Mouse (Mus musculus): ENCODE data around the gene Gse1. TPM values are rescaled to one million over a fixed set of nuclear protein-coding genes. Genes with fewer than 3 reads are reported as not detected.
A peak's percentile ranks its signal among the peaks of the same experiment; 100 is the strongest.

Gse1 gene
- polyA plus RNA-seq, 1 experiment from 2014 or later = 20.7 TPM

DNA sequence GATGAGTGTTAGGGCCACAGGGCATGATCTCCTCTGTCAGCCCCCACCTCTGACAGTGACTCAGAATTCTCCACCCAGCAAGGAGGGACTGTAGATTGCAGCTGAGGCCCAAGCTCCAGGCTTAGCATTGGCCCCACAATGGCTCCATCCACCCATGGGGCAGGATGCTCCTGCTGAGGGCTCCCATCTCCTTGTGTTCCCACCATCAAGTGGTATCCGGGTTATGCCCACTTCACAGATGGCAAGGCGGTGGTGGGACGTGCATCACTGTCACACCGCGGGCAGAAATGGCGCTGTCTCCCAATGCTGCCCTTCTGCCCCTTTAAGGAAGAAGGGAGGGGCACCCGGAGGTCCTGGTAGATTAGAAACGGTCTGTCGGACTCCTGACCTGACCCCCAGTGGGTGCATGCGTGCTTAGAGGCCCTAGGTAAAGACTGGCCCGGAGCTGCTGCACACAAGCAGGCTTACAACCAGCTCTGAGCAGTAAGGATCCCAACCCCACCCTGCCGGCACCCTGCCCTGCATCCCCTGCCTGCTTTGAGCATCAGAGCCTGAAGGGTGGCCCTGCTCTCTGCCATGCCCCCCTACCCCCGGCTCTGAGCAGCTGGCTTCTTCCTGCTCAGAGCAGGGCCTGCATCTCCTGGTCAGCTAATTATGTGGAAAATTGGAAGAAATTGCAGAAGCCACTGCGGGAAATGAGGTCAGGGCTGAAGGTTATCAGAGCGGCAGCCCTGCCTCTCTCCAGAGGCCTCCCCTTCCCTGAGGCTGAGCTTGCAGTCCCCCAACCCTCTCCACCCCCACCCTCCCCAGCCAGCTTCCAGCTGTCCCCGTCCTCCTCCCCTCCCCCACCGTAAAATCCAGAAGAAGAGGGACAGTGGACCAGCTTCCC lies 67.0 kb downstream of the Gse1 start:
- peak; percentile 74 for ATAC-seq (ENCODE audit: low FRiP score)
- Histone ChIP-seq H3K27me3 (ENCODE audit: control insufficient read depth, insufficient read depth, low read length) (0 out of 2 replicates have a peak, but pooled peaks cover 2% of the 10 kb centered on the region), H3K4me1 (ENCODE audit: control insufficient read depth, insufficient read depth, low read length) (peaks cover 87% of the 10 kb centered on the region), H3K27ac (ENCODE audit: low read depth, low read length) (peak overlapping the region; percentile 90), H3K9ac (ENCODE audit: low read length) (peak overlapping the region; percentile 34), H3K36me3 (ENCODE audit: control insufficient read depth, insufficient read depth, low read length) (no peaks in the 10 kb centered on the region), H3K9me3 (ENCODE audit: control insufficient read depth, low read length) (no peaks in the 10 kb centered on the region), H3K4me2 (peak overlapping the region; percentile 19; the same call in 1 of the 2 replicates), H3K4me3 (ENCODE audit: low read depth, low read length) (no peak overlapping the region)
- WGBS = 11% methylated on average over 16 of the region's 17 CpGs
- DNase-seq (ENCODE audit: low spot score, missing footprints) = no peak

DNA sequence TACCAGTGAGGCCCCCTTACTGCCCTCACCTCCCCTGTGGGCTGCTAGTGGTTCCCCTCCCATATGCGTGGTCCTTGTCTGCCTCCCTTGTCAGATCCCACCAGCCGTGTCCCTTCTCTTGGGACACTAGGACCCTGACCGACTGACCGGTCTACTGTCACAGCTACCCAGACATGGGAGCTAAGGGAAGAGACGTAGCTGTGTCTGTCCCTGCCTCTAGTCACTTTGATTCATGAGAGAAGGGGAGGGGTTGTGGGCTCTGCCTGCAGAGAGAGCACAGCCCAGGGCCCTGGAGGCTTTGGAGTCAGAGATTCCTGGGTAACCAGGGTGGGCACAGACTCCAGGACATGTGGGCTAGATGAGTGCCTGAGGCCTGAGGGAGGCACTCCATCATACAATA lies 68.7 kb downstream of the Gse1 start:
- H3K4me2 ChIP-seq = no peak overlapping the region
- 20% methylated on average over 5 of the region's 5 CpGs for WGBS
- peaks cover 81% of the 10 kb centered on the region for H3K4me1 ChIP-seq (ENCODE audit: control insufficient read depth, insufficient read depth, low read length)
- no peaks in the 10 kb centered on the region for H3K9me3 ChIP-seq (ENCODE audit: control insufficient read depth, low read length)
- DNase-seq (ENCODE audit: low spot score, missing footprints) (no peak), ATAC-seq (ENCODE audit: low FRiP score) (no peak)
- no peaks in the 10 kb centered on the region for H3K36me3 ChIP-seq (ENCODE audit: control insufficient read depth, insufficient read depth, low read length)
- H3K27me3 ChIP-seq (ENCODE audit: control insufficient read depth, insufficient read depth, low read length) = 0 out of 2 replicates have a peak, but pooled peaks cover 2% of the 10 kb centered on the region
- no peak overlapping the region for H3K4me3 ChIP-seq (ENCODE audit: low read depth, low read length)
- peak overlapping the region; percentile 27; the same call in 1 of the 2 replicates for H3K9ac ChIP-seq (ENCODE audit: low read length)
- peak overlapping the region; percentile 73 for H3K27ac ChIP-seq (ENCODE audit: low read depth, low read length)

DNA sequence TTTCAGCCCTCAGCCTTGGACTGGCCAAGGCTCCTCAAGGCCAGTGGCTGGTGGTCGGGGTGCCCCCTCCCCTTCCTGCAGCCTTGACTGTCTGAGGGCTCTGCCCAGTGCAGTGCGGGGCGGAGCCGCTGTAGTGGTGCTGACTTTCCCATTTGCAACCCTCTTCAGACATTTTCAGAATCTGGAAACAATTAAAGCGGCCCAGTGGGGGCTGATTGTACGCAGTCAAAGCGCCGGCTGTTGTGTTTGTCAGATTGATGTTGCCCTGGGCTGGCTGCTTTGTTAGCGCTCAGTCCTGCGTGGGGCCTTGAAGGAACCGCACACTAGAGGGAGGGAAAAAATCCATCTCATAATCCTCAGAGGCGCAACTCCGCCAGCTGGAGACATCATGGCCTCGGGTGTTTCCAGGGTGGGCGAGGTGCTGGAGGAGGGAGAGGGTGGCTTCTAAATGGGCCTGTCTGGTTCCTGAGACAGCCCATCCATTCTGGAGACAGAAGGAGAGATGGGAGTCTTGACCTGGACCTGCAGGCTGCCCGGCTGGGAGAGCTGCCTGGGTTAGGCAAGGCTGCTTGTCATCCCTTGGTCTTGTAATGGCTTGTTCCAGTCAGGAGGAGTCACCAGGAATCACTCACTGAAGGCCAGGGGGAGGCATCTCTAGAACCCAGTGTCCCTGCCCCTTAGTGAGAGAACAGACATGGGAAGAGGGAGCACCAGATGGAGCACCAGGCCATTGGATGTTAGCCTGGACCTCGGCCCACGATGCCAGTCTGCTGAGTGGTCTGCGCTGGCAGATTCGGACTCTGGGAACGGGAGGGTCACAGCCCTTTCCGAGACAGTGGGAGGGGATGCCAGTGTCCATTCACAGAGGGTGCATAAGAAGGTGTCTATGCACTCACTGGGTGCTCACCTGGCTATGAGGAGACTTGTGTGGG lies 70.6 kb downstream of the Gse1 start:
- 0 out of 2 replicates have a peak, but pooled peaks cover 2% of the 10 kb centered on the region for H3K27me3 ChIP-seq (ENCODE audit: control insufficient read depth, insufficient read depth, low read length)
- ATAC-seq (ENCODE audit: low FRiP score) = peak; percentile 49
- H3K9ac ChIP-seq (ENCODE audit: low read length) = peak overlapping the region; percentile 49
- H3K9me3 ChIP-seq (ENCODE audit: control insufficient read depth, low read length) = no peaks in the 10 kb centered on the region
- no peak overlapping the region for H3K4me3 ChIP-seq (ENCODE audit: low read depth, low read length)
- peak overlapping the region; percentile 88 for H3K27ac ChIP-seq (ENCODE audit: low read depth, low read length)
- peak; percentile 94 for DNase-seq (ENCODE audit: low spot score, missing footprints)
- no peak overlapping the region; the same call in 1 of the 2 replicates for H3K4me2 ChIP-seq
- H3K4me1 ChIP-seq (ENCODE audit: control insufficient read depth, insufficient read depth, low read length) = peaks cover 72% of the 10 kb centered on the region
- no peaks in the 10 kb centered on the region for H3K36me3 ChIP-seq (ENCODE audit: control insufficient read depth, insufficient read depth, low read length)
- 31% methylated on average over 22 of the region's 22 CpGs for WGBS

DNA sequence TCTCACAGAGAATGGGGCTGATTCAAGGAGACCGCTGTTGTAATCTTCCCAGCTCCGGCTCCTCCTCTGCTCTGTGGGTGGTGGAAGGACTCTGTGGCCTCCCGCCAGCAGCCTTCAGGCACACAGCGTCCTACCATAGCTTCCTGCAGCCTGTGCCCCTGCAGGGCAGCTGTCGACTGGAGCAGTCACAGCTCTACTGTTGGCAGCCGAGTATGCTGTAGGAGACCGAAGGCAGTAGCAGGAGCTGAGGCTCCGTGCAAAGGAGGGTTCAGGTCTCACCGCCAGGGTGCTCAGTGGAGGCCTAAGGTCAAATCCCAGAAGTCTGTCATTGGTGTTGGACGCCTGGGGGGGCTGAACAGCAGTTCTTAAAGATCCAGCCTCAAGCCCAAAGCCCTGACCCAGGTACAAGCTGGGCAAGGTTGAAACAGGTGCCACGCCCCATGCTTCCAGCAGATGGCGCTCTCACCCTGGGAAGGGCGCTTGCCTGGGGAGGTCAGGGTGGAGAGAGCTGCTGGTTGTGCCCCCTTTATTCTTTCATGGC lies 72.4 kb downstream of the Gse1 start:
- H3K36me3 ChIP-seq (ENCODE audit: control insufficient read depth, insufficient read depth, low read length) = no peaks in the 10 kb centered on the region
- peak overlapping the region; percentile 44 for H3K9ac ChIP-seq (ENCODE audit: low read length)
- WGBS = 6% methylated on average over 13 of the region's 13 CpGs
- no peaks in the 10 kb centered on the region for H3K9me3 ChIP-seq (ENCODE audit: control insufficient read depth, low read length)
- peak overlapping the region; percentile 22 for H3K4me2 ChIP-seq
- 0 out of 2 replicates have a peak, but pooled peaks cover 2% of the 10 kb centered on the region for H3K27me3 ChIP-seq (ENCODE audit: control insufficient read depth, insufficient read depth, low read length)
- no peak overlapping the region for H3K4me3 ChIP-seq (ENCODE audit: low read depth, low read length)
- DNase-seq (ENCODE audit: low spot score, missing footprints) = peak; percentile 97
- peaks cover 64% of the 10 kb centered on the region for H3K4me1 ChIP-seq (ENCODE audit: control insufficient read depth, insufficient read depth, low read length)
- ATAC-seq (ENCODE audit: low FRiP score) = peak; percentile 22; the same call in 1 of the 2 replicates
- peak overlapping the region; percentile 63 for H3K27ac ChIP-seq (ENCODE audit: low read depth, low read length)

- Histone ChIP-seq H3K9ac (ENCODE audit: low read length) (peak overlapping the region; percentile 30), H3K4me3 (ENCODE audit: low read depth, low read length) (no peak overlapping the region), H3K36me3 (ENCODE audit: control insufficient read depth, insufficient read depth, low read length) (no peaks in the 10 kb centered on the region), H3K4me1 (ENCODE audit: control insufficient read depth, insufficient read depth, low read length) (peaks cover 57% of the 10 kb centered on the region), H3K4me2 (no peak overlapping the region), H3K27me3 (ENCODE audit: control insufficient read depth, insufficient read depth, low read length) (peaks cover 4% of the 10 kb centered on the region; the same call in 1 of the 2 replicates), H3K9me3 (ENCODE audit: control insufficient read depth, low read length) (no peaks in the 10 kb centered on the region), H3K27ac (ENCODE audit: low read depth, low read length) (peak overlapping the region; percentile 74)
- DNase-seq (ENCODE audit: low spot score, missing footprints) = no peak
- no peak for ATAC-seq (ENCODE audit: low FRiP score)
- 66% methylated on average over 11 of the region's 11 CpGs for WGBS
Measured at GRCm38 (mm10) chr8:120302941-120303675, 74.9 kb downstream of the Gse1 start.

- Histone ChIP-seq H3K4me1 (ENCODE audit: control insufficient read depth, insufficient read depth, low read length) (peaks cover 57% of the 10 kb centered on the region), H3K4me2 (no peak overlapping the region), H3K4me3 (ENCODE audit: low read depth, low read length) (no peak overlapping the region), H3K9me3 (ENCODE audit: control insufficient read depth, low read length) (no peaks in the 10 kb centered on the region), H3K36me3 (ENCODE audit: control insufficient read depth, insufficient read depth, low read length) (no peaks in the 10 kb centered on the region), H3K9ac (ENCODE audit: low read length) (peak overlapping the region; percentile 34), H3K27ac (ENCODE audit: low read depth, low read length) (peak overlapping the region; percentile 74), H3K27me3 (ENCODE audit: control insufficient read depth, insufficient read depth, low read length) (peaks cover 5% of the 10 kb centered on the region; the same call in 1 of the 2 replicates)
- 20% methylated on average over 9 of the region's 9 CpGs for WGBS
- ATAC-seq (ENCODE audit: low FRiP score) (peak; percentile 38; the same call in 1 of the 2 replicates), DNase-seq (ENCODE audit: low spot score, missing footprints) (no peak)
Measured at GRCm38 (mm10) chr8:120304097-120304496, 75.8 kb downstream of the Gse1 start.

DNA sequence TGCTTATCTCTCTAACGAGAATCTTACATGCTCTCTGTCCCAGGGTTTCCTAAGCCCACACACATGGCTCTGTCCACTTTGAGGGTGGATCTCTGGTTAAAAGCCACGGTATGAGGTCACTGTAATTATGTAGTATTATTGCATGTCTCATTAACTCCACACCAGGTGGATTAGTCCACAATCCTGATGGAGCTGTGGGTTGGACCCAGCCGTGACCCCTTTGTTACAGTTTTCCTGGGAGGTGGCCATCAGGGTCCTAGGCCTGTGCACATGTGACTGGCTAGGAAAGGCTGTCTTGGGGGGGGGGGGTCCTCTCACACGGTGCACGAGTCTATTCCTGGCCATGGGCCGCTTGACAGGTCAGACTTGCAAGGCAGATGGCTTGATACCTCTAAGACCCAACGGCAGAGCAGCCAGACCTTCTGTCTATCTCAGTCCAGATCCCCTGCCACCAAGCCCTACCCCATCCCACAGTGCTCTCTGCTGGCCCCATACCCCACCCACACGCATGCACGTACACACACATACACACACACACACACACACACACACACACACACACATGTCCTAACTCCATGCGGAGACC lies 77.6 kb downstream of the Gse1 start:
- H3K9ac ChIP-seq (ENCODE audit: low read length) = no peak overlapping the region
- H3K4me1 ChIP-seq (ENCODE audit: control insufficient read depth, insufficient read depth, low read length) = peaks cover 57% of the 10 kb centered on the region
- H3K27me3 ChIP-seq (ENCODE audit: control insufficient read depth, insufficient read depth, low read length) = peaks cover 5% of the 10 kb centered on the region; the same call in 1 of the 2 replicates
- H3K4me3 ChIP-seq (ENCODE audit: low read depth, low read length) = no peak overlapping the region
- no peak overlapping the region for H3K27ac ChIP-seq (ENCODE audit: low read depth, low read length)
- ATAC-seq (ENCODE audit: low FRiP score) = no peak
- no peak overlapping the region for H3K4me2 ChIP-seq
- no peak for DNase-seq (ENCODE audit: low spot score, missing footprints)
- H3K36me3 ChIP-seq (ENCODE audit: control insufficient read depth, insufficient read depth, low read length) = no peaks in the 10 kb centered on the region
- WGBS = 77% methylated on average over 10 of the region's 10 CpGs
- H3K9me3 ChIP-seq (ENCODE audit: control insufficient read depth, low read length) = no peaks in the 10 kb centered on the region

GRCm38 (mm10) chr8:120307103-120307502 lies 78.8 kb downstream of the Gse1 start:
- 2% methylated on average over 16 of the region's 16 CpGs for WGBS
- Histone ChIP-seq H3K4me3 (ENCODE audit: low read depth, low read length) (no peak overlapping the region), H3K4me1 (ENCODE audit: control insufficient read depth, insufficient read depth, low read length) (peaks cover 57% of the 10 kb centered on the region), H3K4me2 (no peak overlapping the region), H3K27ac (ENCODE audit: low read depth, low read length) (peak overlapping the region; percentile 54), H3K9me3 (ENCODE audit: control insufficient read depth, low read length) (no peaks in the 10 kb centered on the region), H3K36me3 (ENCODE audit: control insufficient read depth, insufficient read depth, low read length) (no peaks in the 10 kb centered on the region), H3K27me3 (ENCODE audit: control insufficient read depth, insufficient read depth, low read length) (peaks cover 5% of the 10 kb centered on the region; the same call in 1 of the 2 replicates), H3K9ac (ENCODE audit: low read length) (0 out of 2 replicates have a peak overlapping the region, but pooled peaks have one; percentile 25)
- DNase-seq (ENCODE audit: low spot score, missing footprints) (peak; percentile 93), ATAC-seq (ENCODE audit: low FRiP score) (peak; percentile 34)
